Mouse (Mus musculus) adrenal gland, adult 18-20 months (tissue): Measurements from ENCODE around the gene Cck. TPM values are rescaled to one million over a fixed set of nuclear protein-coding genes. Genes with fewer than 3 reads are reported as not detected.

ENCODE experiments used
- DNase-seq, 2 experiments: peaks; one replicate each; pipeline ENCODE4 v3.0.0; 2021 to 2022; ENCODE audit warnings: low spot score in 2 of 2
- long read RNA-seq, 2 experiments: library from polyadenylated mRNA; stranded (forward); transcript quantifications; one replicate each; pipeline ENCODE4 v2.0.0; 2021
- total RNA-seq, 2 experiments: library from RNA; stranded (reverse); gene quantifications; 1 replicate in 1 of 2; 2 replicates in 1 of 2; pipeline ENCODE4 v1.2.3; 2021

The Cck gene
- total RNA-seq = 1 to 10 TPM in 1 of 2 experiments, under 1 TPM in 1; 0.77 to 2.7 TPM
- long read RNA-seq, experiment 1 = 0 reads
- long read RNA-seq, experiment 2, partial matches to known transcripts = 0 of 1 reads
- long read RNA-seq, experiment 2, other reads (novel, unspliced or antisense) = 0 of 1 reads

- no peak for DNase-seq
Observed at GRCm38 (mm10) chr9:121495529-121495928, at the start of gene Cck. Gene Cck (minus strand): TSS chr9:121495694.

- no peak for DNase-seq
Observed at GRCm38 (mm10) chr9:121541530-121541929, 46.0 kb upstream of the Cck start.

- DNase-seq = no peak
Observed at GRCm38 (mm10) chr9:121532626-121533025, 37.1 kb upstream of the Cck start.

- DNase-seq = no peak
Observed at GRCm38 (mm10) chr9:121528605-121529357, 33.3 kb upstream of the Cck start.

GRCm38 (mm10) chr9:121526171-121526570 lies 30.7 kb upstream of the Cck start:
- DNase-seq = no peak

- DNase-seq = no peak
Observed at GRCm38 (mm10) chr9:121520047-121520446, 24.6 kb upstream of the Cck start.

- DNase-seq = no peak
Observed at GRCm38 (mm10) chr9:121514462-121514861, 19.0 kb upstream of the Cck start.

- DNase-seq = no peak
Observed at GRCm38 (mm10) chr9:121511911-121512310, 16.4 kb upstream of the Cck start.

- no peak for DNase-seq
Observed at GRCm38 (mm10) chr9:121506478-121507180, 11.1 kb upstream of the Cck start.

GRCm38 (mm10) chr9:121505346-121505745 lies 9.9 kb upstream of the Cck start:
- DNase-seq = no peak

- no peak for DNase-seq
Observed at GRCm38 (mm10) chr9:121496102-121496501, 608 bp upstream of the Cck start.

- DNase-seq = no peak
Observed at GRCm38 (mm10) chr9:121494006-121494767, 1.3 kb downstream of the Cck start.

- DNase-seq = no peak
Observed at GRCm38 (mm10) chr9:121491592-121492240, 3.8 kb downstream of the Cck start.

- DNase-seq = no peak
Observed at GRCm38 (mm10) chr9:121487216-121487615, 8.3 kb downstream of the Cck start.

- peak; percentile 45 to 53 for DNase-seq
Observed at GRCm38 (mm10) chr9:121479453-121479852, 16.0 kb downstream of the Cck start.

GRCm38 (mm10) chr9:121477305-121477911 lies 18.1 kb downstream of the Cck start:
- peak; percentile 65 to 67 for DNase-seq

- no peak for DNase-seq
Observed at GRCm38 (mm10) chr9:121475488-121476452, 19.7 kb downstream of the Cck start.

GRCm38 (mm10) chr9:121474771-121475170 lies 20.7 kb downstream of the Cck start:
- no peak for DNase-seq

- DNase-seq = no peak
Observed at GRCm38 (mm10) chr9:121469711-121470110, 25.8 kb downstream of the Cck start.
